Mouse (Mus musculus) hematopoietic stem cell, adult 5-6 weeks (primary cell): ENCODE measurements around the gene Atoh8. TPM values are rescaled to one million over a fixed set of nuclear protein-coding genes. Genes with fewer than 3 reads are reported as not detected.

Experiments
- ATAC-seq, 2 experiments: fragments of 125-278 bp in 1 of 2; replicated peaks in 1 of 2; 2 replicates each; pipeline ENCODE4 v1.8.0; 2016 to 2017; ENCODE audit warnings: inconsistent platforms in 2 of 2, mild to moderate bottlenecking in 2 of 2, moderate number of reproducible peaks in 2 of 2, low read depth in 1 of 2, moderate TSS enrichment in 1 of 2; ENCODE audit not compliant: low FRiP score in 2 of 2, poor library complexity in 2 of 2, severe bottlenecking in 2 of 2, insufficient read depth in 1 of 2, low TSS enrichment in 1 of 2
- total RNA-seq: library from RNA; stranded (forward); fragments of 172-1452, 232-1000 nt; gene quantifications from 2 replicates; pipeline ENCODE4 v1.2.3, GENCODE M21; 2017

Atoh8 gene
- total RNA-seq, result not detected in 2 replicates

- peak; percentile 33 to 37; a peak in 1 of 4 replicates for ATAC-seq
Measured at GRCm38 (mm10) chr6:72235098-72235806, at the start of gene Atoh8. Gene Atoh8, minus strand, starts transcription at chr6:72235577.

- ATAC-seq, result peak in 1 of 2 experiments; percentile 47; a peak in 1 of 4 replicates
Measured at GRCm38 (mm10) chr6:72283914-72284313, 48.5 kb upstream of the Atoh8 start.

- ATAC-seq, result no peak; a peak in 1 of 4 replicates
Measured at GRCm38 (mm10) chr6:72280410-72280998, 45.1 kb upstream of the Atoh8 start.

- ATAC-seq, result no peak
Measured at GRCm38 (mm10) chr6:72279505-72279904, 44.1 kb upstream of the Atoh8 start.

GRCm38 (mm10) chr6:72278835-72279234 lies 43.5 kb upstream of the Atoh8 start:
- no peak for ATAC-seq

GRCm38 (mm10) chr6:72277508-72278166 lies 42.3 kb upstream of the Atoh8 start:
- peak; percentile 25 to 35; a peak in 3 of 4 replicates for ATAC-seq

- no peak for ATAC-seq
Measured at GRCm38 (mm10) chr6:72276972-72277441, 41.6 kb upstream of the Atoh8 start.

- ATAC-seq, result no peak
Measured at GRCm38 (mm10) chr6:72276141-72276540, 40.8 kb upstream of the Atoh8 start.

- peak; percentile 84 to 95 for ATAC-seq
Measured at GRCm38 (mm10) chr6:72275527-72275926, 40.1 kb upstream of the Atoh8 start.

GRCm38 (mm10) chr6:72273153-72273552 lies 37.8 kb upstream of the Atoh8 start:
- no peak for ATAC-seq

- ATAC-seq, result no peak; a peak in 1 of 4 replicates
Measured at GRCm38 (mm10) chr6:72272161-72272696, 36.9 kb upstream of the Atoh8 start.

- no peak for ATAC-seq
Measured at GRCm38 (mm10) chr6:72270952-72271519, 35.7 kb upstream of the Atoh8 start.

GRCm38 (mm10) chr6:72270258-72270657 lies 34.9 kb upstream of the Atoh8 start:
- ATAC-seq, result no peak

GRCm38 (mm10) chr6:72268149-72268847 lies 32.9 kb upstream of the Atoh8 start:
- ATAC-seq, result no peak

- ATAC-seq, result peak; percentile 65 to 80
Measured at GRCm38 (mm10) chr6:72265664-72266063, 30.3 kb upstream of the Atoh8 start.

- ATAC-seq, result no peak
Measured at GRCm38 (mm10) chr6:72263679-72264265, 28.4 kb upstream of the Atoh8 start.
